Mouse (Mus musculus): ENCODE measurements around the gene Dusp18. TPM values are rescaled to one million over a fixed set of nuclear protein-coding genes. Genes with fewer than 3 reads are reported as not detected.

The Dusp18 gene
- total RNA-seq, 1 experiment: 1.4 TPM

DNA sequence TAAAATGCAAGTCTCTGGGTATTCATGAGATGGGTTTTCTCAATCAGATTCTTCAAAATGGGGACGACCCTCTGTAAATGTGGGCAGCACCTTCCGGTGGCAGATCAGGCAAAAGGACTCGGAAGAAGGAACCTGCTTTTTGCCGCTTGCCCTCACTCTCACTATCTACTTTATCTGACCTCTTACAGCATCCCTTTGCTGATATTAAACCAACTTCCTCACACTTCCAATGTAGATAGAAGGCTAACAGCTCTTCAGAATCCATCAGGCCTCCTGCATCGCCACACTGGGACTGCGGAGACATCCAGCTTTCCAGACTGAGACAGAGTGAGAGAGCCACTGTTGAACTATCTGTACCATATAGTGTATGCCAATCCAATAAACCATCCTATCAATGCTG is 27.7 kb downstream of the Dusp18 start:
- DNase-seq (ENCODE audit: low read depth, low spot score): no peak
- Histone ChIP-seq H3K36me3 (ENCODE audit: control insufficient read depth, insufficient read depth, low read length, poor library complexity, severe bottlenecking) (peaks cover 13% of the 10 kb centered on the region; the same call in 1 of the 2 replicates), H3K27ac (ENCODE audit: insufficient read depth, low read depth, low read length, poor library complexity, severe bottlenecking) (no peak overlapping the region), H3K9me3 (ENCODE audit: control insufficient read depth, insufficient read depth, low read depth, low read length) (no peaks in the 10 kb centered on the region), H3K9ac (ENCODE audit: insufficient read depth, low read depth, low read length, poor library complexity, severe bottlenecking) (no peak overlapping the region), H3K4me3 (ENCODE audit: insufficient read depth in 1 of 2, low read depth in 1 of 2, low read length in 2 of 2, poor library complexity in 1 of 2, severe bottlenecking in 1 of 2) (no peak overlapping the region), H3K4me1 (ENCODE audit: control insufficient read depth in 2 of 2, insufficient read depth in 2 of 2, low read length in 2 of 2, poor library complexity in 1 of 2) (no peaks in the 10 kb centered on the region)
- in situ Hi-C loops (cut with MboI; ENCODE audit: low sequenced_read_pairs in 2 of 2, unreplicated experiment in 2 of 2): no loop called here
- TF ChIP-seq ZNF384 (IDR thresholded peaks at IDR 0.05; ENCODE audit: low read depth, low read length) (no peak), HCFC1 (IDR thresholded peaks at IDR 0.05; ENCODE audit: borderline replicate concordance, insufficient read depth, low read length) (no peak), MAFK (IDR thresholded peaks at IDR 0.05; ENCODE audit: insufficient read depth, low read depth, low read length) (no peak), ZC3H11A (IDR thresholded peaks at IDR 0.05; ENCODE audit: borderline replicate concordance, low read depth, low read length) (no peak), CHD2 (IDR thresholded peaks at IDR 0.05; ENCODE audit: low read depth, low read length) (no peak)

GRCm38 (mm10) chr11:3925916-3926315 is 30.9 kb downstream of the Dusp18 start:
- Histone ChIP-seq H3K4me3 (ENCODE audit: insufficient read depth in 1 of 2, low read depth in 1 of 2, low read length in 2 of 2, poor library complexity in 1 of 2, severe bottlenecking in 1 of 2) (no peak overlapping the region), H3K9me3 (ENCODE audit: control insufficient read depth, insufficient read depth, low read depth, low read length) (no peaks in the 10 kb centered on the region), H3K27ac (ENCODE audit: insufficient read depth, low read depth, low read length, poor library complexity, severe bottlenecking) (no peak overlapping the region), H3K36me3 (ENCODE audit: control insufficient read depth, insufficient read depth, low read length, poor library complexity, severe bottlenecking) (peaks cover 13% of the 10 kb centered on the region; the same call in 1 of the 2 replicates), H3K4me1 (ENCODE audit: control insufficient read depth in 2 of 2, insufficient read depth in 2 of 2, low read length in 2 of 2, poor library complexity in 1 of 2) (peaks cover 0 to 3% of the 10 kb centered on the region in 2 experiments; a peak in 2 of 4 replicates), H3K9ac (ENCODE audit: insufficient read depth, low read depth, low read length, poor library complexity, severe bottlenecking) (no peak overlapping the region)
- TF ChIP-seq ZNF384 (IDR thresholded peaks at IDR 0.05; ENCODE audit: low read depth, low read length): no peak
- in situ Hi-C loops (cut with MboI; ENCODE audit: low sequenced_read_pairs in 2 of 2, unreplicated experiment in 2 of 2): no loop called here
- DNase-seq (ENCODE audit: low read depth, low spot score): no peak

DNA sequence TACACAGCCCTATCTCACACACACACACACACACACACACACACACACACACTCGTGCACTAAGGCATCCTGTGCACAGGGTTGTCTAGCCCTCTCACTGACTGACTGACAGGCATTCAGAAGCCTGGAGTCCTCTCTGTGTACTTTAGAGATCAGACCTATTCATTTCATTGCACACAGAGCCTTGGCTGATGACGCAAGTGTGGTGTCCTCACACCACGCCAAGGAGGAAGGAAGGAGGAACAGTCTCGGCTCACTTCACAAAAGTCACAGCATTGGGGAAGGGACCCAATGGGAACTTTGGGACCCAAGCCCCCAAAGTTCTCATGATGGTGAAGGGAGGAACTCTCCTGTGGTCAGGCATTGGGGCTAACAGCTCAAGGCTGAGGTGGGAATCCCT is 35.0 kb downstream of the Dusp18 start:
- no peak for DNase-seq (ENCODE audit: low read depth, low spot score)

DNA sequence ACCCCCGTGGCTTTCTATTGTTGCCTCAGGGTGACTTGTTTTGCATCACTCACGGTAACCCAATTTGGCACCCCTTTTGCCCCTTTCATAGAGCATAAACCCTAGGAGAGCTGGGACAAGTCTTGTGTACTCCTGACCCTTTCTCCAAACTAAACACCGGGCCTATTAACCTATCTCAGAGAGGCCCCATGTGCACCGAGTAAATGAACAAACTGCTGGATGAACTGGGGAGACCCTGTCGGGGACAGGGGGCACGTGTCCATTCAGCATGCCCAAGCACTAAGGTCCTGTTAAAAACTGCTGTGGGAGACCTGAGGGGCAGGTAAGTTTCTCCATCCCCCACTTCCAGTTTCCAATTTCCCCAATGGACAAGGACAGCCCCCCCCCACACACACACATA is 35.9 kb downstream of the Dusp18 start:
- Histone ChIP-seq H3K4me3 (ENCODE audit: insufficient read depth in 1 of 2, low read depth in 1 of 2, low read length in 2 of 2, poor library complexity in 1 of 2, severe bottlenecking in 1 of 2) (peak overlapping the region; percentile 69 to 75; a peak in 3 of 4 replicates), H3K27ac (ENCODE audit: insufficient read depth, low read depth, low read length, poor library complexity, severe bottlenecking) (no peak overlapping the region), H3K9me3 (ENCODE audit: control insufficient read depth, insufficient read depth, low read depth, low read length) (no peaks in the 10 kb centered on the region), H3K9ac (ENCODE audit: insufficient read depth, low read depth, low read length, poor library complexity, severe bottlenecking) (no peak overlapping the region), H3K4me1 (ENCODE audit: control insufficient read depth in 2 of 2, insufficient read depth in 2 of 2, low read length in 2 of 2, poor library complexity in 1 of 2) (peaks cover 4 to 14% of the 10 kb centered on the region in 2 experiments; a peak in 3 of 4 replicates), H3K36me3 (ENCODE audit: control insufficient read depth, insufficient read depth, low read length, poor library complexity, severe bottlenecking) (peaks cover 2% of the 10 kb centered on the region; the same call in 1 of the 2 replicates)
- TF ChIP-seq CHD2 (IDR thresholded peaks at IDR 0.05; ENCODE audit: low read depth, low read length) (no peak), MAFK (IDR thresholded peaks at IDR 0.05; ENCODE audit: insufficient read depth, low read depth, low read length) (no peak)
- in situ Hi-C loops (cut with MboI; ENCODE audit: low sequenced_read_pairs in 2 of 2, unreplicated experiment in 2 of 2): no loop called here
- no peak for DNase-seq (ENCODE audit: low read depth, low spot score)

More for the DNA sequence above, 35.0 kb downstream of the Dusp18 start:
- H3K9me3 ChIP-seq (ENCODE audit: control insufficient read depth, insufficient read depth, low read depth, low read length): no peaks in the 10 kb centered on the region
- TF ChIP-seq ZC3H11A (IDR thresholded peaks at IDR 0.05; ENCODE audit: borderline replicate concordance, low read depth, low read length) (no peak), CHD2 (IDR thresholded peaks at IDR 0.05; ENCODE audit: low read depth, low read length) (no peak), ZNF384 (IDR thresholded peaks at IDR 0.05; ENCODE audit: low read depth, low read length) (no peak), MAFK (IDR thresholded peaks at IDR 0.05; ENCODE audit: insufficient read depth, low read depth, low read length) (no peak), HCFC1 (IDR thresholded peaks at IDR 0.05; ENCODE audit: borderline replicate concordance, insufficient read depth, low read length) (no peak)
- H3K27ac ChIP-seq (ENCODE audit: insufficient read depth, low read depth, low read length, poor library complexity, severe bottlenecking): no peak overlapping the region
- H3K4me1 ChIP-seq (ENCODE audit: control insufficient read depth in 2 of 2, insufficient read depth in 2 of 2, low read length in 2 of 2, poor library complexity in 1 of 2): peaks cover 4 to 14% of the 10 kb centered on the region in 2 experiments; a peak in 3 of 4 replicates
- in situ Hi-C loops (cut with MboI; ENCODE audit: low sequenced_read_pairs in 2 of 2, unreplicated experiment in 2 of 2): no loop called here
- no peak overlapping the region for H3K9ac ChIP-seq (ENCODE audit: insufficient read depth, low read depth, low read length, poor library complexity, severe bottlenecking)
- peaks cover 2% of the 10 kb centered on the region; the same call in 1 of the 2 replicates for H3K36me3 ChIP-seq (ENCODE audit: control insufficient read depth, insufficient read depth, low read length, poor library complexity, severe bottlenecking)
- H3K4me3 ChIP-seq (ENCODE audit: insufficient read depth in 1 of 2, low read depth in 1 of 2, low read length in 2 of 2, poor library complexity in 1 of 2, severe bottlenecking in 1 of 2): no peak overlapping the region

DNA sequence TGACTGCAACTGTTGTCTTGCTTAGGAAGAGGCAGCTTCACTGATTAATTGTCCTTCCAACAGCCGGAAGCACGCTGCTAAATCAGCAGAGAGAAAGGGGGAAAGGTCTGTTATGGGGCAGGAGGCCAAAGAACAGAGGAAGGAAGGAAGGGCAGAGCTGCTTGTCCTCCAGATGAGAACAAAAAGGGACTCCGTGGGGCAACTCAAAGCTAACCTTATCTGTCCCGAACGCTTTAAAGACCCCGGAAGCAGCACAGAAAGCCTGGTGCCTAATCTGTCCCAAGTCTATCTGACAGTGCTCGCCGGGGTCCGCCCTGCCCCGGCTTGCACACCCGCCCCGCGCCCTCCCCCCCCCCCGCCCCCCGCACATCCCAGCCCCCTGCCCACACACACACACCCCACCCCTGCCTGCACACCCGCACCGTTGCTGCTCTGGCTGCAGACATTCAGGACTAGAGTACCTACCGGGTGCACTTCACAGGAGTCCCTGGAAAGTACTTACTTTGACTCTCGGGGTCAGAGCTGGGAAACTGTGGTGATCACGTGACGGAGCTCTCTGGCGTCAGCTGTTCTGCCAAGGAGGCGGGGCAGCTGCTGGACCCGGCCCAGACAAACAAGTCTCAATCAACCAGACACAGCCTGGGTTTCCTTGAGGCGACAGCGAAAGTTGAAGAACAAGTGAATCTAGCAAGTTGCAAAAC is 36.6 kb downstream of the Dusp18 start, which contains the start of gene Tcn2:
Gene Tcn2, minus strand, starts transcription at position 649 of the 701 bp plus-strand sequence.
- peak; percentile 78 for DNase-seq (ENCODE audit: low read depth, low spot score)
- peak within 1 kb of the TSS; percentile 69 to 75 for H3K4me3 ChIP-seq (ENCODE audit: insufficient read depth in 1 of 2, low read depth in 1 of 2, low read length in 2 of 2, poor library complexity in 1 of 2, severe bottlenecking in 1 of 2)
- 0 out of 2 replicates have a peak, but pooled peaks cover 2% of the 10 kb centered on the region for H3K36me3 ChIP-seq (ENCODE audit: control insufficient read depth, insufficient read depth, low read length, poor library complexity, severe bottlenecking)
- H3K9ac ChIP-seq (ENCODE audit: insufficient read depth, low read depth, low read length, poor library complexity, severe bottlenecking): peak within 1 kb of the TSS; percentile 46
- H3K9me3 ChIP-seq (ENCODE audit: control insufficient read depth, insufficient read depth, low read depth, low read length): no peaks in the 10 kb centered on the region
- no peak for TF ChIP-seq MAFK (IDR thresholded peaks at IDR 0.05; ENCODE audit: insufficient read depth, low read depth, low read length)
- TF ChIP-seq HCFC1 (IDR thresholded peaks at IDR 0.05; ENCODE audit: borderline replicate concordance, insufficient read depth, low read length): no peak
- no peak for TF ChIP-seq ZNF384 (IDR thresholded peaks at IDR 0.05; ENCODE audit: low read depth, low read length)
- TF ChIP-seq CHD2 (IDR thresholded peaks at IDR 0.05; ENCODE audit: low read depth, low read length): no peak
- TF ChIP-seq ZC3H11A (IDR thresholded peaks at IDR 0.05; ENCODE audit: borderline replicate concordance, low read depth, low read length): no peak
- in situ Hi-C loops (cut with MboI; ENCODE audit: low sequenced_read_pairs in 2 of 2, unreplicated experiment in 2 of 2): no loop called here
- peak within 1 kb of the TSS; percentile 22; the same call in 1 of the 2 replicates for H3K27ac ChIP-seq (ENCODE audit: insufficient read depth, low read depth, low read length, poor library complexity, severe bottlenecking)
- peaks cover 4 to 16% of the 10 kb centered on the region in 2 experiments; a peak in 3 of 4 replicates for H3K4me1 ChIP-seq (ENCODE audit: control insufficient read depth in 2 of 2, insufficient read depth in 2 of 2, low read length in 2 of 2, poor library complexity in 1 of 2)

Data from ES-E14 (cell line).